Mouse (Mus musculus) right cerebral cortex, postnatal 14 days (tissue): ENCODE results near the gene Dlgap3.

Experiments used
- DNase-seq: peaks from one replicate; pipeline ENCODE4 v3.0.0; 2022

Dlgap3 gene

GRCm38 (mm10) chr4:127278451-127279001 is 109.5 kb downstream of the Dlgap3 start:
- no peak for DNase-seq

- DNase-seq, result no peak
These were observed 110.2 kb downstream of the Dlgap3 start for GRCm38 (mm10) chr4:127279241-127279640.
